Mouse (Mus musculus) kidney, embryonic 16.5 days (tissue): Measurements from ENCODE around the gene Tmem235. TPM values are rescaled to one million over a fixed set of nuclear protein-coding genes. Genes with fewer than 3 reads are reported as not detected.
"Not testable (repeated sequence)": the region's sequence is repeated elsewhere in the genome, so short reads cannot be mapped to it uniquely, and the experiment has no call there.

Source experiments
- ATAC-seq: fragments of 200-750 bp; cut with Nextera tagmentation; 2 replicates; pipeline ENCODE4 v1.8.0; 2017; ENCODE audit warnings: moderate TSS enrichment; ENCODE audit not compliant: low FRiP score, low TSS enrichment
- H3K27ac ChIP-seq: fragments of 300-500 bp; sonication (generic); 2 replicates; pipeline ENCODE4 v1.5.1; 2014; ENCODE audit warnings: low read length
- H3K27me3 ChIP-seq: fragments of 300-500 bp; sonication (generic); 2 replicates; pipeline ENCODE4 v1.6.1; 2014; ENCODE audit warnings: low read length, control low read depth, mixed read lengths; ENCODE audit not compliant: insufficient read depth
- H3K36me3 ChIP-seq: fragments of 300-500 bp; sonication (generic); 2 replicates; pipeline ENCODE4 v1.6.1; 2014; ENCODE audit warnings: low read length, control low read depth, mixed read lengths; ENCODE audit not compliant: insufficient read depth
- H3K4me1 ChIP-seq: fragments of 300-500 bp; sonication (generic); 2 replicates; pipeline ENCODE4 v1.6.1; 2014; ENCODE audit warnings: low read length, control low read depth, mixed read lengths; ENCODE audit not compliant: insufficient read depth
- H3K4me2 ChIP-seq: fragments of 300-500 bp; sonication (generic); replicated peaks from 2 replicates; pipeline ENCODE4 v1.6.1; 2014; ENCODE audit warnings: low read depth, low read length
- H3K4me3 ChIP-seq: fragments of 300-500 bp; sonication (generic); 2 replicates; pipeline ENCODE4 v1.5.1; 2014; ENCODE audit warnings: mild to moderate bottlenecking, low read length
- H3K9ac ChIP-seq: fragments of 300-500 bp; sonication (generic); replicated peaks from 2 replicates; pipeline ENCODE4 v1.6.1; 2014; ENCODE audit warnings: low read length
- H3K9me3 ChIP-seq: fragments of 300-500 bp; sonication (generic); 2 replicates; pipeline ENCODE4 v1.6.1; 2016; ENCODE audit warnings: low read length, control low read depth
- WGBS: fragments of 180-500 bp; shearing (Covaris S2); extraction: QIAGEN DNeasy Blood & Tissue Kit; methylation state at CpG from one replicate; pipeline ENCODE4 v1.1.7; 2014; 5-methylcytosine and 5-hydroxymethylcytosine counted together
- polyA plus RNA-seq: library from polyadenylated mRNA; unstranded; fragments of >200 nt; fragmentation: Nextera tagmentation; extraction: Ambion mirVana; gene quantifications from 2 replicates; pipeline ENCODE4 v1.2.1, GENCODE M21; 2015

Gene Tmem235
- polyA plus RNA-seq = not detected in 2 replicates

GRCm38 (mm10) chr11:117860601-117861000 lies at the start of gene Tmem235:
Gene Tmem235, plus strand, starts transcription at chr11:117860752.
- no peak within 1 kb of the TSS; the same call in 1 of the 2 replicates for H3K9ac ChIP-seq
- no peak within 1 kb of the TSS for H3K27ac ChIP-seq
- peaks cover 19% of the 10 kb centered on the region for H3K36me3 ChIP-seq
- H3K9me3 ChIP-seq = no peaks in the 10 kb centered on the region
- peaks cover 20% of the 10 kb centered on the region for H3K4me1 ChIP-seq
- H3K4me2 ChIP-seq = peak within 1 kb of the TSS; percentile 40
- peak within 1 kb of the TSS; percentile 16; the same call in 1 of the 2 replicates for H3K4me3 ChIP-seq
- ATAC-seq = no peak; the same call in 1 of the 2 replicates
- 1% methylated on average over 23 of the region's 23 CpGs for WGBS
- peaks cover 18% of the 10 kb centered on the region for H3K27me3 ChIP-seq

DNA sequence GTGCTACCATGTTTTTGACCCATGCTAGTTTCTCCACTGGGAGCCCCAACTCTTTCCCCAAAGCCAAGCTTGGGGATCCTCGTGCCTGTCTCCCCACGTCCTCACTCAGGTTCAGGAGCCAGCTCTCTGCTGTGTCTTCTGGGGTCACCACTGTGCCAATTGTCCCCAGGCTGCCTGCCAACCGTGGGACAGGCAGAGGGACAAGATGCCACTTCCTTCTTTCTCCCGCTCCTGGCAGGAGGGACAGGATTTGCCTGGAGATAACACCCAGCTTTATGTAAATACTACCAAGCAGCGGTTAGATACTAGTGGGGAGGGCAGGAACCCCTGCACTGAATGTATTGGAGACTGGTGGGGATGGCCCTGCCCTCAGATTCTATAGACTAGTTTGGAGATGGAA lies 46.7 kb upstream of the Tmem235 start:
- H3K27me3 ChIP-seq = no peaks in the 10 kb centered on the region
- no peaks in the 10 kb centered on the region for H3K9me3 ChIP-seq
- H3K36me3 ChIP-seq = peaks cover 52% of the 10 kb centered on the region
- H3K4me3 ChIP-seq = no peak overlapping the region
- ATAC-seq = no peak
- H3K9ac ChIP-seq = no peak overlapping the region
- H3K4me2 ChIP-seq = no peak overlapping the region
- H3K4me1 ChIP-seq = peaks cover 16% of the 10 kb centered on the region
- H3K27ac ChIP-seq = no peak overlapping the region
- WGBS = 78% methylated on average over 5 of the region's 5 CpGs

DNA sequence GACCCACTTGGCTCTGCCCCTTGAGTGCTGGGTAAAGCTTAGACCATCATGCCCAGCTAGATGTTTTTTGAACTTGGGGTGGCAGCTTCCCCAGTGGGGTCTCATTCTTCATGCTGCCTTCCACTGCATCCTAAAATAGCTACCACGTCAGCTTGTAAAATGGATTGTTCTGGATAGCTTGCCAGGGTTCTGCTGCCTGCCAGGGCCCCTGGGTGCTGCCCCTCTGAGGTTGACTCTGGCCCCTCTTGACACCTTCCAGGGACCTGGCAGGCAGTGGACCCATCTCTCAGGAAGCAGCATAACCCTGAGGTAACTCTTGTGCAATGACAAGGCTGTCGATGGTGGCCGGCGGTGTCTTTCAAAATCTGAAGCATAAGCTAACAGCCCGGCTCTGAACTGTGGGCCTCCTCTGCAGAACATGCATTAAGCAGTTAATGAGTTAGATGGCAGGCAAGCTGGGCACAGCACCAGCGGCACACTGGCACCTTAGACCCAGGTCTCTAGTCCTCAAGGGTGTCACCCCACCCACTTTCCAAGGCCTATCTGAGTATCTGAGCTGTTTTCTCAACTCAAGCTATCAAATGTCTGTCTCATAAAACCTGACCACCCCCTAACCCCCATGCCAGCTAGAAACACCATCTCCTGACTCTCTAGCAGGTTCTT lies 45.7 kb upstream of the Tmem235 start:
- 86% methylated on average over 6 of the region's 6 CpGs for WGBS
- Histone ChIP-seq H3K4me3 (no peak overlapping the region), H3K4me2 (no peak overlapping the region), H3K4me1 (peaks cover 11% of the 10 kb centered on the region), H3K9ac (no peak overlapping the region), H3K27ac (no peak overlapping the region), H3K9me3 (no peaks in the 10 kb centered on the region), H3K27me3 (no peaks in the 10 kb centered on the region), H3K36me3 (peaks cover 60% of the 10 kb centered on the region)
- ATAC-seq = no peak

DNA sequence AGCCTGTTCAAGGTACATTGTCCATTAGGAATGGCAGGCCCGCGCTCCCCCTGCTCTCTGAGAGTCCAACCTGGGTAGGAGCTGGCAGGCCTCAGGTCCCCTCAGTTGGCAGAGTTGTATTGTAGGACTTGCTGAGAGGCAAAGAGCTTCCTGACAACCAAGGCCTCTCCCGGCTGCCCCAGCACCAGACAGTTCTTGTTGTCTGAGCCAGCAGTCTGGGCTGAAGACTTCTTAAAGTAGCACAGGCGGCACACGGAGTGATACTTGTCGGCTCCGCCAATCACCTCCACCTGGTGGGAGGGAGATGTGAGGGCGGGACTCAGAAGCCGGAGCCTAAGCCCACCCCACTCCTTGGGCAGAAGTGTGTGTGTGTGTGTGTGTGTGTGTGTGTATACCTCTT lies 44.7 kb upstream of the Tmem235 start:
- peaks cover 68% of the 10 kb centered on the region for H3K36me3 ChIP-seq
- not testable (repeated sequence) for H3K4me1 ChIP-seq, ATAC-seq, H3K27me3 ChIP-seq, H3K4me2 ChIP-seq, H3K27ac ChIP-seq, H3K4me3 ChIP-seq, H3K9ac ChIP-seq, H3K9me3 ChIP-seq
- 78% methylated on average over 9 of the region's 9 CpGs for WGBS

DNA sequence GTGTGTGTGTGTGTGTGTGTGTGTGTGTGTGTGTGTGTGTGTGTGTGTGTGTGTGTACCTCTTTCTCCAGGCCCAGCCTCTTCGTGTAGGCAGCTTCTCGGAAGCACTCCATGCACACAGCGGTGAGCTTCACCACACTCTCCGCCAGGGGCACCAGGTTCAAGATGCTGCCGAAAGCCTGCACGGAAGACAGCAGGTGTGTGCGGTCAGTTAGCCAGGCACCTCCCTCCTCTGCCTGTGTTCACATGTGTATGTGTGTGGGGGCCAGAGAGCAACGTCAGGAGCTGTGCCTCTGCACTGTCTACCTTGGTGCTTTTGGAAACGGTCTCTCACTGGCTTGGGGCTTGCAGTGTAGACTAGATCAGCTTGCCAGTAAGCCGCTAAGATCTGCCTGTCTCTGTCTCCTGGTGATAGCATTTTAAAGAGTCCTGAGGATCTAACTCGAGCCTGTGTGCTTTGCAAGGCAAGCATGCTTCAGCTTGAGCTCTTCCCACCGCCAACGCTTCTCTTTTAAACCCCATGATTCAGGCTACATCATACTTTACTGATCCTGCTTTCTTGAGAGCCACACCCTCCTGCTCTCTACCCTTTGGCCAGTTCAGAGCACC lies 44.1 kb upstream of the Tmem235 start:
- 92% methylated on average over 13 of the region's 13 CpGs for WGBS
- Histone ChIP-seq H3K27ac (no peak overlapping the region), H3K36me3 (peaks cover 71% of the 10 kb centered on the region), H3K4me1 (peaks cover 1% of the 10 kb centered on the region; the same call in 1 of the 2 replicates), H3K27me3 (no peaks in the 10 kb centered on the region), H3K9me3 (no peaks in the 10 kb centered on the region), H3K4me2 (no peak overlapping the region), H3K4me3 (no peak overlapping the region), H3K9ac (no peak overlapping the region)
- ATAC-seq = no peak

GRCm38 (mm10) chr11:117819095-117819494 lies 41.5 kb upstream of the Tmem235 start:
- peaks cover 60% of the 10 kb centered on the region for H3K36me3 ChIP-seq
- no peak overlapping the region for H3K4me3 ChIP-seq
- H3K4me1 ChIP-seq = peaks cover 16% of the 10 kb centered on the region
- H3K9ac ChIP-seq = no peak overlapping the region
- ATAC-seq = no peak
- H3K9me3 ChIP-seq = no peaks in the 10 kb centered on the region
- H3K4me2 ChIP-seq = no peak overlapping the region
- WGBS = 83% methylated on average over 8 of the region's 8 CpGs
- no peaks in the 10 kb centered on the region for H3K27me3 ChIP-seq
- H3K27ac ChIP-seq = no peak overlapping the region

DNA sequence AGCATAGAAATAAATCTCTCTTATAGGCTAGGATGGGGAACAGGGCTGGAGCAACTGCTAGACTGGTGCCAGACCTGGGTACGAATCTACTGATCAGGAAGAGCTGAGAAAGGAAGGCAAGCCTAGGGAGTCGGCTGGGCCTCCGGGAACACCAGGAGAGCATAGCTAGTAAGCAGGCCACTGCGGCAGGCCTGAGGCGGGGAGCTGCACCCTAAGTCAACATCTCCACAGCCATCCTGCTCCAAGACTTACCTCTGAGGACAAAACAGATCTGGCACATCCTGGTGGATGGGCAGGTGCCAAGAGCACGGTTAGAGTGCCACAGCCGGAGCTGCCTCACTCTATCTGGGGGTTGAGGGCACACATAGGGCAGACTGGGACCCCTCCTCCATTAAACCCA lies 40.4 kb upstream of the Tmem235 start:
- H3K27ac ChIP-seq = no peak overlapping the region
- no peak for ATAC-seq
- H3K27me3 ChIP-seq = no peaks in the 10 kb centered on the region
- no peak overlapping the region for H3K4me3 ChIP-seq
- no peak overlapping the region for H3K4me2 ChIP-seq
- H3K9ac ChIP-seq = no peak overlapping the region
- peaks cover 24% of the 10 kb centered on the region for H3K4me1 ChIP-seq
- WGBS = 94% methylated on average over 7 of the region's 7 CpGs
- H3K9me3 ChIP-seq = no peaks in the 10 kb centered on the region
- H3K36me3 ChIP-seq = peaks cover 49% of the 10 kb centered on the region

- WGBS = 86% methylated on average over 9 of the region's 9 CpGs
These were observed 38.7 kb upstream of the Tmem235 start for GRCm38 (mm10) chr11:117821868-117822267.

GRCm38 (mm10) chr11:117822728-117823241 lies 37.8 kb upstream of the Tmem235 start:
- Histone ChIP-seq H3K4me1 (peaks cover 42% of the 10 kb centered on the region), H3K4me2 (0 out of 2 replicates have a peak overlapping the region, but pooled peaks have one; percentile 8), H3K4me3 (no peak overlapping the region), H3K27ac (no peak overlapping the region), H3K27me3 (no peaks in the 10 kb centered on the region), H3K36me3 (peaks cover 35% of the 10 kb centered on the region), H3K9ac (peak overlapping the region; percentile 22; the same call in 1 of the 2 replicates), H3K9me3 (no peaks in the 10 kb centered on the region)
- no peak for ATAC-seq
- 67% methylated on average over 7 of the region's 7 CpGs for WGBS

More at GRCm38 (mm10) chr11:117821868-117822267, 38.7 kb upstream of the Tmem235 start:
- H3K9ac ChIP-seq = no peak overlapping the region
- H3K9me3 ChIP-seq = no peaks in the 10 kb centered on the region
- H3K4me2 ChIP-seq = no peak overlapping the region
- H3K4me1 ChIP-seq = peaks cover 38% of the 10 kb centered on the region
- no peaks in the 10 kb centered on the region for H3K27me3 ChIP-seq
- ATAC-seq = no peak
- peaks cover 42% of the 10 kb centered on the region for H3K36me3 ChIP-seq
- no peak overlapping the region for H3K27ac ChIP-seq
- H3K4me3 ChIP-seq = no peak overlapping the region

DNA sequence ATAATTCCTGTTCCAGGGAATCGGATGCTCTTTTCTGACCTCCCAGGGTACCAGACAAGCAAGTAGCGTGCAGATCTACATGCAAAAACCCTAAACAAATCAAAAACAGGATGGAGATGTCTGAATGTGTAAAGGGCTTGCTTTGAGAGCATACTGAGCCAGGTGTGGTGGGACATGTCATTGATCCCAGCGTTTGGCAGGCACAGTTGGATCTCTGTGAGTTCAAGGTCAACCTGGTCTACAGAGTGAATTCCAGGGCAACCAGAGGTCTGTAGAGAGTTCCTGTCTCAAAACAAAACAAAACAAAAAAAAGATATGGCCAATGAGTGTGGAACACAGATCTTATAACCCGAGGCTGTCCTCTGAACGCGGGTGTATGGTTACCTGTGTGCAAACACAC lies 37.1 kb upstream of the Tmem235 start:
- H3K27ac ChIP-seq = peak overlapping the region; percentile 48; the same call in 1 of the 2 replicates
- no peak overlapping the region for H3K4me3 ChIP-seq
- peaks cover 29% of the 10 kb centered on the region for H3K36me3 ChIP-seq
- no peaks in the 10 kb centered on the region for H3K9me3 ChIP-seq
- H3K27me3 ChIP-seq = no peaks in the 10 kb centered on the region
- WGBS = 88% methylated on average over 6 of the region's 6 CpGs
- no peak overlapping the region for H3K4me2 ChIP-seq
- ATAC-seq = no peak
- 0 out of 2 replicates have a peak overlapping the region, but pooled peaks have one; percentile 22 for H3K9ac ChIP-seq
- peaks cover 49% of the 10 kb centered on the region for H3K4me1 ChIP-seq
